Mouse (Mus musculus) heart, embryonic 16.5 days (tissue): ENCODE results near the gene Gas1. TPM values are rescaled to one million over a fixed set of nuclear protein-coding genes. Genes with fewer than 3 reads are reported as not detected.

Experiments used
- ATAC-seq: fragments of 200-750 bp; cut with Nextera tagmentation; replicated peaks from 2 replicates; pipeline ENCODE4 v1.8.0; 2017; ENCODE audit warnings: moderate number of reproducible peaks; ENCODE audit not compliant: insufficient read depth, low FRiP score; ENCODE audit errors: extremely low read depth
- H3K27ac ChIP-seq: fragments of 300-500 bp; sonication (generic); 2 replicates; pipeline ENCODE4 v1.5.1; 2014; ENCODE audit warnings: mild to moderate bottlenecking, low read length, control low read depth, moderate library complexity
- H3K27me3 ChIP-seq: fragments of 300-500 bp; sonication (generic); 2 replicates; pipeline ENCODE4 v1.6.1; 2014; ENCODE audit warnings: low read length, mixed read lengths; ENCODE audit not compliant: control insufficient read depth, insufficient read depth
- H3K36me3 ChIP-seq: fragments of 300-500 bp; sonication (generic); 2 replicates; pipeline ENCODE4 v1.6.1; 2014; ENCODE audit not compliant: control insufficient read depth, insufficient read depth
- H3K4me1 ChIP-seq: fragments of 300-500 bp; sonication (generic); 2 replicates; pipeline ENCODE4 v1.6.1; 2014; ENCODE audit warnings: low read length, mixed read lengths; ENCODE audit not compliant: control insufficient read depth, insufficient read depth
- H3K4me2 ChIP-seq: fragments of 300-500 bp; sonication (generic); 2 replicates; pipeline ENCODE4 v1.6.1; 2014; ENCODE audit warnings: low read depth, mild to moderate bottlenecking, control low read depth, low read length
- H3K4me3 ChIP-seq: fragments of 300-500 bp; sonication (generic); 2 replicates; pipeline ENCODE4 v1.5.1; 2014; ENCODE audit warnings: mild to moderate bottlenecking, control low read depth, low read length
- H3K9ac ChIP-seq: fragments of 300-500 bp; sonication (generic); 2 replicates; pipeline ENCODE4 v1.6.1; 2014; ENCODE audit warnings: low read length, control low read depth
- H3K9me3 ChIP-seq: fragments of 300-500 bp; sonication (generic); replicated peaks from 2 replicates; pipeline ENCODE4 v1.6.1; 2016; ENCODE audit warnings: low read length; ENCODE audit not compliant: control insufficient read depth
- WGBS: fragments of 180-500 bp; shearing (Covaris S2); extraction: QIAGEN DNeasy Blood & Tissue Kit; methylation state at CpG from one replicate; pipeline ENCODE4 v1.1.7; 2014; 5-methylcytosine and 5-hydroxymethylcytosine counted together
- polyA plus RNA-seq: library from polyadenylated mRNA; unstranded; fragments of >200 nt; fragmentation: Nextera tagmentation; extraction: Ambion mirVana; gene quantifications from 2 replicates; pipeline ENCODE4 v1.2.1, GENCODE M21; 2015

Gas1 gene
- polyA plus RNA-seq, result 23.1 and 26.2 TPM in 2 replicates

DNA sequence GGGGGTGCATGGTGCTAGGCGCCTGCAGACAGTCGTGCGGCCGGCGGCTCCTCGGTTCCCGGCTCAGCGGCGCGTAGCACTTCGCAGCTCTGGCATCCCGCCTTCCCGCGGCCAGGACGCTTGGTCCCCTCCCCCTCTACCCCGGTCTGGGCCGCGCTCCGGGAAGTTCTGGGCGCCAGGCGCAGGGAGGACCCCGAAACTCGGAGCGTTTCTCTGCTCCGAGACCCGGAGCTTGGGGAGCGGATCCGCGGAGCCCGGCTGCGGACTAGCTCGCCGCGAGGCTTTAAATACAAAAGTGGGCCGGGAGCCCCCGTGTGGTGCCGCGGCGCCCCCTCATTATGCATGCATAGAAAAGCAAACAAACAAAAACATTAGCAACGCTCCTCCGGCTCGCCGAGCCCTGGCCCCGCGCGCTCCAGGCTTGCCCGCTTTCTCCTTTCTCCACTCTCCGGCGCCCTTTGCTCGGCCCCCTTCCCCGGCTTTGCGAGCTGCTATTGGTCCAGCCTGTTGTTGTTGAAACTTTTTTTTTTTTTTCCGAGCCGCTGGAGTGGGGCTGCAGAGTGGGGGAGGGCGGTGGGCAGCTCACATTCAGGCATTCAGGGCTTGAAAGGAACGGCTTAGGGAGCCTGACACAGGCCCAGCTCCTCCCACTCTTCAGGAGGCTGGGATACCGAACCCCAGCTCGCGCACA lies at the start of gene Gas1:
Gas1 (minus strand) TSS at position 260 of the 691 bp plus-strand sequence.
- H3K4me1 ChIP-seq, result peaks cover 12% of the 10 kb centered on the region
- ATAC-seq, result peak; percentile 90
- peak within 1 kb of the TSS; percentile 98 for H3K27ac ChIP-seq
- no peaks in the 10 kb centered on the region for H3K9me3 ChIP-seq
- H3K4me2 ChIP-seq, result peak within 1 kb of the TSS; percentile 80
- no peaks in the 10 kb centered on the region for H3K36me3 ChIP-seq
- peak within 1 kb of the TSS; percentile 96 for H3K9ac ChIP-seq
- no peaks in the 10 kb centered on the region for H3K27me3 ChIP-seq
- H3K4me3 ChIP-seq, result peak within 1 kb of the TSS; percentile 63
- WGBS, result under 1% methylated on average over 58 of the region's 59 CpGs

DNA sequence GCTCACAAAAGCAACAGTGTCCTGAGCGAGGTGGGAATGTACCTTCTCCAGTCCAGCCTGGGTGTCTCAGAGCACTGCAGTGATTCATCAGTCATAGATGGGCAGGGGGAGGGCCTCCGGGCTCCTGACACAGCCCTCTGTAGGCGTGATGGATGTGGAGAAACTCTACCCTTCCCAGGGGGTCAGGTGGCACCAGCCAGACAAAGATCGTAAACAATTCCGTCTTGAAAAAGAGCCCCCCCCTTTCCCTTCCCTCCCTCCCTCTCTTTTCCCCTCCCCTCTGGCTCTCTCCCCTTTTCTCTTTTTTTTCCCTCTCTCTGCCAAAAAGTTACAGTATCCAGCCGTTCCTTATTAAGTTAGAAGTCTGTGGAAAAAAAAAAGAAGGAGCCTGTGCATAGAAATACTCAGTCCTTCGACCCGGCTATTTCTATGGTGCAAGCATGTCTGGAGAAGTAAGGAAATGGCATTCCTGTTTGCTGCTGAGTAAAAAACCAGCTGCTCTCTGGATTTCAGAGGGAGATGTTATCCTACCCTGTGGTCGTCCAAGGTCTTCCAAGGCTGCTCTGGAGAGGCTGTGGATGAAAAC lies 49.2 kb upstream of the Gas1 start:
- WGBS, result 27% methylated on average over 9 of the region's 9 CpGs
- peaks cover 8% of the 10 kb centered on the region for H3K4me1 ChIP-seq
- H3K36me3 ChIP-seq, result no peaks in the 10 kb centered on the region
- peak overlapping the region; percentile 28; the same call in 1 of the 2 replicates for H3K4me2 ChIP-seq
- ATAC-seq, result peak; percentile 55
- H3K4me3 ChIP-seq, result no peak overlapping the region
- H3K9me3 ChIP-seq, result 0 out of 2 replicates have a peak, but pooled peaks cover 4% of the 10 kb centered on the region
- no peaks in the 10 kb centered on the region for H3K27me3 ChIP-seq
- no peak overlapping the region for H3K9ac ChIP-seq
- H3K27ac ChIP-seq, result peak overlapping the region; percentile 77

- WGBS, result 32% methylated on average over 1 of the region's 1 CpGs
- Histone ChIP-seq H3K4me3 (no peak overlapping the region), H3K9ac (no peak overlapping the region), H3K27ac (peak overlapping the region; percentile 77), H3K9me3 (0 out of 2 replicates have a peak, but pooled peaks cover 4% of the 10 kb centered on the region), H3K27me3 (no peaks in the 10 kb centered on the region), H3K4me1 (peaks cover 8% of the 10 kb centered on the region), H3K36me3 (no peaks in the 10 kb centered on the region), H3K4me2 (peak overlapping the region; percentile 28; the same call in 1 of the 2 replicates)
- ATAC-seq, result 0 out of 2 replicates have a peak, but pooled peaks have one; percentile 4
Observed at GRCm38 (mm10) chr13:60225736-60226135, 48.6 kb upstream of the Gas1 start.

GRCm38 (mm10) chr13:60225276-60225675 lies 48.1 kb upstream of the Gas1 start:
- Histone ChIP-seq H3K27ac (no peak overlapping the region), H3K9ac (no peak overlapping the region), H3K4me1 (peaks cover 8% of the 10 kb centered on the region), H3K27me3 (no peaks in the 10 kb centered on the region), H3K4me3 (no peak overlapping the region), H3K9me3 (0 out of 2 replicates have a peak, but pooled peaks cover 4% of the 10 kb centered on the region), H3K4me2 (no peak overlapping the region), H3K36me3 (no peaks in the 10 kb centered on the region)
- ATAC-seq, result no peak
- WGBS, result 74% methylated on average over 5 of the region's 5 CpGs

- H3K27ac ChIP-seq, result no peak overlapping the region
- 0 out of 2 replicates have a peak, but pooled peaks cover 4% of the 10 kb centered on the region for H3K9me3 ChIP-seq
- no peaks in the 10 kb centered on the region for H3K36me3 ChIP-seq
- peaks cover 8% of the 10 kb centered on the region for H3K4me1 ChIP-seq
- H3K27me3 ChIP-seq, result no peaks in the 10 kb centered on the region
- WGBS, result 81% methylated on average over 2 of the region's 2 CpGs
- no peak overlapping the region for H3K4me2 ChIP-seq
- no peak for ATAC-seq
- H3K4me3 ChIP-seq, result no peak overlapping the region
- H3K9ac ChIP-seq, result no peak overlapping the region
Observed at GRCm38 (mm10) chr13:60223797-60224196, 46.6 kb upstream of the Gas1 start.

- Histone ChIP-seq H3K9ac (no peak overlapping the region), H3K4me3 (no peak overlapping the region), H3K36me3 (no peaks in the 10 kb centered on the region), H3K9me3 (0 out of 2 replicates have a peak, but pooled peaks cover 4% of the 10 kb centered on the region), H3K27ac (no peak overlapping the region), H3K4me2 (no peak overlapping the region), H3K4me1 (peaks cover 8% of the 10 kb centered on the region), H3K27me3 (no peaks in the 10 kb centered on the region)
- 74% methylated on average over 11 of the region's 11 CpGs for WGBS
- ATAC-seq, result no peak
Observed at GRCm38 (mm10) chr13:60222336-60222735, 45.2 kb upstream of the Gas1 start.

DNA sequence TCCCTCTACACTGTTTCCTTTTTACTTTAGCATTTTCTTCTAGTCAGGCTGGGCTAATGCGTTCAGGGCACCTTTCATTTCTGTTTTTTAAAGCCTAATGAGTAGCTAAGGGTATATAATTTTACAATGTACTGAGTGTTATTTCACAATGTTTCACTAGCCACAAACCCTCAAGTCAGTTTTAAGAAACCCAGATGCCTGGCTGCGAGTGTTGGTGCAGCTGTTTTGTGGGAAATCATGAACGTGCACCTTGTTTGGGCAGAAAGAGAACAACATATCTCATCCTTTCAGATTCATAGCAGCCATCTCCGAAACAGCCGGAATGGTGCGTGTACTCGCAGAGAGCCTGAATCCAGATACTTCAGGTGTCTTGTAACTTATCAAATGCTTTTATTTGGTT lies 36.7 kb upstream of the Gas1 start:
- Histone ChIP-seq H3K27ac (no peak overlapping the region), H3K9me3 (no peaks in the 10 kb centered on the region), H3K4me1 (no peaks in the 10 kb centered on the region), H3K4me3 (no peak overlapping the region), H3K36me3 (no peaks in the 10 kb centered on the region), H3K4me2 (no peak overlapping the region), H3K27me3 (no peaks in the 10 kb centered on the region), H3K9ac (no peak overlapping the region)
- WGBS, result 80% methylated on average over 7 of the region's 7 CpGs
- ATAC-seq, result no peak

DNA sequence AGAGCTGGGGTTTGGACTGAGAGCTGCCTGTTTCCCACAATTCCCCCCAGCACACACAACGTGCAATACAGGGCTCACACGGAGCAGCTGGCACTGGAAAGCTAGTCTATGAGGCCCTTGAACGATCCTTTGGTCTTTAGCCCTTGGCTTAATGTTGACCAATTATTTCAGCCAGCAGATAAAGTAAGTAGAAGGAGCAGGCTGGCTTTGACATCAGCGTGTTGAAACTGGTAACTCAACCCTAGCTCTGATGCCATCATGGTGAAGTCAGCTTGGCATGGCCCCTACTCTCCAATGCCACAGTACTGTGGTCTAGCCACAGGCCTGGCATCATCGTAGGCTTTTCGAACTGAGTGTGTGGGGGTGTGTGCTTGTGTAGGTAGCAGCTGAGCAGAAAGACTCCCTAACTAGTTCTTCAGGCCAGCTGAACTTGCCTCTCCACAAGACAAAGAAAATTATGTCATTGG lies 30.0 kb upstream of the Gas1 start:
- H3K27ac ChIP-seq, result no peak overlapping the region
- WGBS, result 82% methylated on average over 6 of the region's 6 CpGs
- ATAC-seq, result no peak
- no peak overlapping the region for H3K9ac ChIP-seq
- H3K27me3 ChIP-seq, result no peaks in the 10 kb centered on the region
- no peak overlapping the region for H3K4me3 ChIP-seq
- H3K36me3 ChIP-seq, result no peaks in the 10 kb centered on the region
- 0 out of 2 replicates have a peak, but pooled peaks cover 4% of the 10 kb centered on the region for H3K9me3 ChIP-seq
- H3K4me2 ChIP-seq, result no peak overlapping the region
- H3K4me1 ChIP-seq, result no peaks in the 10 kb centered on the region

DNA sequence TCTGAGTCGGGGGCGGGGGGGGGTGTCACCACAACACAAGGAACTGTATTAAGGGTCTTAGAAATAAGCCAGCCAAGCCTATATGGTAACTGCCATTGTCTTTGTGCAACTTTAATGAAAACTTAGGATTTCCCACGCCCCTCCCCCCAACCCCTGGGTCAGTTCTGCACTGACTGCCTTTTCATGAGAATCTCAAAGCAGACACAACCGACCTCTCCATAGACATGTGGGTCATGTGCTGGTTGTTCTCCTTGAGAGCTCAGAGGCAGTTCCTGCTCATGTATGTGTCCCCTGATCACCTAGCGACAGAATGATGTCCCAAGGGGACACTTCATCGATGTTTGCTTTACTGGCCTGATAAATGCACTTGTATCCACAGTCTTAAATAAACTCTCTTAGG lies 27.6 kb upstream of the Gas1 start:
- Histone ChIP-seq H3K9ac (no peak overlapping the region), H3K27ac (no peak overlapping the region), H3K4me2 (no peak overlapping the region), H3K36me3 (no peaks in the 10 kb centered on the region), H3K4me3 (no peak overlapping the region), H3K9me3 (0 out of 2 replicates have a peak, but pooled peaks cover 4% of the 10 kb centered on the region), H3K4me1 (no peaks in the 10 kb centered on the region), H3K27me3 (no peaks in the 10 kb centered on the region)
- ATAC-seq, result no peak
- 83% methylated on average over 6 of the region's 6 CpGs for WGBS
